Mouse (Mus musculus) E14TG2a.4 (cell line): Measurements from ENCODE around the gene Aldh5a1.
A peak's percentile ranks its signal among the peaks of the same experiment; 100 is the strongest.

Experiments
- H3K27me3 ChIP-seq: 2 replicates; pipeline ENCODE4 v1.6.1; 2014; ENCODE audit warnings: low read length, control low read depth; ENCODE audit not compliant: insufficient read depth
- H3K36me3 ChIP-seq: 2 replicates; pipeline ENCODE4 v1.6.1; 2014; ENCODE audit warnings: low read length, control low read depth; ENCODE audit not compliant: insufficient read depth
- H3K4me1 ChIP-seq: replicated peaks from 2 replicates; pipeline ENCODE4 v1.6.1; 2014; ENCODE audit warnings: low read depth, low read length, control low read depth
- H3K4me3 ChIP-seq: replicated peaks from 2 replicates; pipeline ENCODE4 v1.5.1; 2014; ENCODE audit warnings: mild to moderate bottlenecking, low read length
- H3K9me3 ChIP-seq: 2 replicates; pipeline ENCODE4 v1.6.1; 2014; ENCODE audit warnings: low read length, control low read depth
- CTCF ChIP-seq: conservative IDR thresholded peaks from 2 replicates; pipeline ENCODE4 v1.5.1; 2014; ENCODE audit warnings: low read length
- NANOG ChIP-seq: IDR thresholded peaks from 2 replicates; pipeline ENCODE4 v1.6.1; 2014; ENCODE audit warnings: borderline replicate concordance, low read length, mixed read lengths
- POU5F1 ChIP-seq: IDR thresholded peaks from 2 replicates; pipeline ENCODE4 v1.6.1; 2014; ENCODE audit warnings: low read length, borderline replicate concordance

Aldh5a1 gene

GRCm38 (mm10) chr13:24942512-24943282, 5.2 kb upstream of the Aldh5a1 start, which contains the start of gene Gpld1:
Gpld1 (plus strand) TSS chr13:24943152.
- no peak for TF ChIP-seq POU5F1
- TF ChIP-seq CTCF = no peak
- TF ChIP-seq NANOG = no peak
- peaks cover 19% of the 10 kb centered on the region for H3K4me1 ChIP-seq
- H3K36me3 ChIP-seq = no peaks in the 10 kb centered on the region
- no peak within 1 kb of the TSS for H3K4me3 ChIP-seq
- peaks cover 9% of the 10 kb centered on the region for H3K27me3 ChIP-seq
- peaks cover 6% of the 10 kb centered on the region for H3K9me3 ChIP-seq

GRCm38 (mm10) chr13:24939472-24939871, 2.0 kb upstream of the Aldh5a1 start:
- TF ChIP-seq CTCF = no peak
- TF ChIP-seq NANOG = no peak
- TF ChIP-seq POU5F1 = no peak

GRCm38 (mm10) chr13:24938683-24939082, 1.2 kb upstream of the Aldh5a1 start:
- Histone ChIP-seq H3K9me3 (peaks cover 6% of the 10 kb centered on the region), H3K4me1 (peaks cover 20% of the 10 kb centered on the region), H3K36me3 (no peaks in the 10 kb centered on the region), H3K4me3 (no peak overlapping the region), H3K27me3 (peaks cover 31% of the 10 kb centered on the region)
- TF ChIP-seq NANOG (no peak), CTCF (peak; percentile 89), POU5F1 (no peak)

More at GRCm38 (mm10) chr13:24939472-24939871, 2.0 kb upstream of the Aldh5a1 start:
- H3K9me3 ChIP-seq = peaks cover 6% of the 10 kb centered on the region
- H3K4me3 ChIP-seq = no peak overlapping the region
- peaks cover 31% of the 10 kb centered on the region for H3K27me3 ChIP-seq
- peaks cover 20% of the 10 kb centered on the region for H3K4me1 ChIP-seq
- no peaks in the 10 kb centered on the region for H3K36me3 ChIP-seq

- peaks cover 4% of the 10 kb centered on the region for H3K9me3 ChIP-seq
- no peaks in the 10 kb centered on the region for H3K36me3 ChIP-seq
- no peak for TF ChIP-seq CTCF
- TF ChIP-seq POU5F1 = no peak
- H3K27me3 ChIP-seq = peaks cover 37% of the 10 kb centered on the region
- peak overlapping the region; percentile 90 for H3K4me3 ChIP-seq
- peaks cover 19% of the 10 kb centered on the region for H3K4me1 ChIP-seq
Observed at GRCm38 (mm10) chr13:24937839-24938166, 342 bp upstream of the Aldh5a1 start.

GRCm38 (mm10) chr13:24936772-24937107, 721 bp downstream of the Aldh5a1 start:
- peaks cover 18% of the 10 kb centered on the region for H3K4me1 ChIP-seq
- H3K36me3 ChIP-seq = no peaks in the 10 kb centered on the region
- peaks cover 37% of the 10 kb centered on the region for H3K27me3 ChIP-seq
- no peaks in the 10 kb centered on the region for H3K9me3 ChIP-seq
- H3K4me3 ChIP-seq = peak overlapping the region; percentile 90
- TF ChIP-seq CTCF (no peak), NANOG (no peak), POU5F1 (no peak)

- Histone ChIP-seq H3K4me3 (no peak overlapping the region), H3K4me1 (peaks cover 9% of the 10 kb centered on the region)
- TF ChIP-seq POU5F1 (no peak), CTCF (no peak), NANOG (no peak)
Observed at GRCm38 (mm10) chr13:24933199-24933598, 4.3 kb downstream of the Aldh5a1 start.

GRCm38 (mm10) chr13:24930591-24930990, 6.9 kb downstream of the Aldh5a1 start:
- Histone ChIP-seq H3K4me1 (no peaks in the 10 kb centered on the region), H3K9me3 (no peaks in the 10 kb centered on the region), H3K4me3 (no peak overlapping the region), H3K36me3 (no peaks in the 10 kb centered on the region), H3K27me3 (peaks cover 10% of the 10 kb centered on the region)
- TF ChIP-seq CTCF (no peak), POU5F1 (no peak), NANOG (no peak)

More at GRCm38 (mm10) chr13:24933199-24933598, 4.3 kb downstream of the Aldh5a1 start:
- peaks cover 33% of the 10 kb centered on the region for H3K27me3 ChIP-seq
- no peaks in the 10 kb centered on the region for H3K9me3 ChIP-seq
- no peaks in the 10 kb centered on the region for H3K36me3 ChIP-seq

- no peaks in the 10 kb centered on the region for H3K36me3 ChIP-seq
- no peak overlapping the region for H3K4me3 ChIP-seq
- H3K27me3 ChIP-seq = no peaks in the 10 kb centered on the region
- TF ChIP-seq CTCF = no peak
- TF ChIP-seq NANOG = no peak
- no peaks in the 10 kb centered on the region for H3K9me3 ChIP-seq
- H3K4me1 ChIP-seq = no peaks in the 10 kb centered on the region; the same call in 1 of the 2 replicates
Observed at GRCm38 (mm10) chr13:24923991-24924390, 13.5 kb downstream of the Aldh5a1 start.

- Histone ChIP-seq H3K36me3 (no peaks in the 10 kb centered on the region), H3K4me3 (no peak overlapping the region), H3K4me1 (no peaks in the 10 kb centered on the region; the same call in 1 of the 2 replicates), H3K9me3 (no peaks in the 10 kb centered on the region), H3K27me3 (no peaks in the 10 kb centered on the region)
- TF ChIP-seq NANOG (no peak), POU5F1 (no peak), CTCF (no peak)
Observed at GRCm38 (mm10) chr13:24921281-24921680, 16.2 kb downstream of the Aldh5a1 start.
